Mouse (Mus musculus) mouse embryonic stem cell (cell line): ENCODE results near the gene Igsf3.

Source experiments
- in situ Hi-C, 2 experiments: fragments of 300-500 bp; cut with MboI; formaldehyde crosslinking; loops; 1 replicate in 1 of 2; 3 replicates in 1 of 2; pipeline ENCODE4 v1.14.3; 2019 to 2020; ENCODE audit warnings: low sequenced_read_pairs in 2 of 2, low pct_unique_long_range_greater_than_20kb in 1 of 2, mixed read lengths in 1 of 2; ENCODE audit not compliant: unreplicated experiment in 1 of 2

The Igsf3 gene

GRCm38 (mm10) chr3:101367372-101367771, 9.5 kb upstream of the Igsf3 start:
- in situ Hi-C loops: no loop called here

GRCm38 (mm10) chr3:101369301-101369881, 7.5 kb upstream of the Igsf3 start:
- in situ Hi-C loops: no loop called here

- in situ Hi-C loops: no loop called here
Observed at GRCm38 (mm10) chr3:101372345-101372980, 4.4 kb upstream of the Igsf3 start.

GRCm38 (mm10) chr3:101377256-101378024, 557 bp downstream of the Igsf3 start:
- in situ Hi-C loops: no loop called here

GRCm38 (mm10) chr3:101378102-101378501, 1.2 kb downstream of the Igsf3 start:
- in situ Hi-C loops: no loop called here

- in situ Hi-C loops: no loop called here
Observed at GRCm38 (mm10) chr3:101379789-101380188, 2.9 kb downstream of the Igsf3 start.

GRCm38 (mm10) chr3:101381691-101382090, 4.8 kb downstream of the Igsf3 start:
- in situ Hi-C loops: no loop called here

- in situ Hi-C loops: no loop called here
Observed at GRCm38 (mm10) chr3:101382751-101383150, 5.9 kb downstream of the Igsf3 start.

GRCm38 (mm10) chr3:101386430-101387016, 9.6 kb downstream of the Igsf3 start:
- in situ Hi-C loops: no loop called here

- in situ Hi-C loops: no loop called here
Observed at GRCm38 (mm10) chr3:101387849-101388248, 11.0 kb downstream of the Igsf3 start.

GRCm38 (mm10) chr3:101389566-101389965, 12.7 kb downstream of the Igsf3 start:
- in situ Hi-C loops: no loop called here

- in situ Hi-C loops: no loop called here
Observed at GRCm38 (mm10) chr3:101390472-101390871, 13.6 kb downstream of the Igsf3 start.

GRCm38 (mm10) chr3:101391991-101392390, 15.1 kb downstream of the Igsf3 start:
- in situ Hi-C loops: no loop called here

- in situ Hi-C loops: no loop called here
Observed at GRCm38 (mm10) chr3:101393103-101393644, 16.3 kb downstream of the Igsf3 start.

- in situ Hi-C loops: no loop called here
Observed at GRCm38 (mm10) chr3:101393659-101394539, 17.0 kb downstream of the Igsf3 start.

GRCm38 (mm10) chr3:101395341-101395740, 18.5 kb downstream of the Igsf3 start:
- in situ Hi-C loops: no loop called here

- in situ Hi-C loops: no loop called here
Observed at GRCm38 (mm10) chr3:101396061-101396460, 19.2 kb downstream of the Igsf3 start.

- in situ Hi-C loops: no loop called here
Observed at GRCm38 (mm10) chr3:101396726-101397263, 19.9 kb downstream of the Igsf3 start.
